Mouse (Mus musculus) testis, adult 2 months (tissue): ENCODE data around the gene Tmem132e. TPM values are rescaled to one million over a fixed set of nuclear protein-coding genes. Genes with fewer than 3 reads are reported as not detected.
A peak's percentile ranks its signal among the peaks of the same experiment; 100 is the strongest.

ENCODE experiments used
- H3K27ac ChIP-seq: fragments of 200-500 bp; 2 replicates; pipeline ENCODE4 v1.5.1; 2012; ENCODE audit warnings: low read depth, low read length; ENCODE audit not compliant: control insufficient read depth, insufficient read depth
- H3K27me3 ChIP-seq: fragments of 200-500 bp; 2 replicates; pipeline ENCODE4 v1.6.1; 2012; ENCODE audit warnings: mild to moderate bottlenecking, low read length, moderate library complexity; ENCODE audit not compliant: control insufficient read depth, insufficient read depth
- H3K36me3 ChIP-seq: fragments of 200-500 bp; 2 replicates; pipeline ENCODE4 v1.6.1; 2012; ENCODE audit warnings: mild to moderate bottlenecking, low read length; ENCODE audit not compliant: control insufficient read depth, insufficient read depth
- H3K4me1 ChIP-seq: fragments of 200-500 bp; 2 replicates; pipeline ENCODE4 v1.6.1; 2012; ENCODE audit warnings: low read length; ENCODE audit not compliant: control insufficient read depth, insufficient read depth
- H3K4me3 ChIP-seq: fragments of 200-500 bp; 2 replicates; pipeline ENCODE4 v1.5.1; 2012; ENCODE audit warnings: low read depth, mild to moderate bottlenecking, low read length, moderate library complexity, mixed read lengths; ENCODE audit not compliant: control insufficient read depth
- CTCF ChIP-seq: fragments of 200-500 bp; IDR thresholded peaks from 2 replicates; pipeline ENCODE4 v1.5.1; 2012; ENCODE audit warnings: low read depth, mild to moderate bottlenecking, inconsistent platforms, low read length, moderate library complexity; ENCODE audit not compliant: control insufficient read depth, insufficient read depth, insufficient replicate concordance
- POLR2A ChIP-seq: fragments of 200-500 bp; IDR thresholded peaks from 2 replicates; pipeline ENCODE4 v1.6.1; 2012; ENCODE audit warnings: low read depth, mild to moderate bottlenecking, inconsistent platforms, low read length, moderate library complexity; ENCODE audit not compliant: control insufficient read depth
- polyA plus RNA-seq: library from polyadenylated mRNA; depleted of rRNA; stranded (reverse); fragments of >200 nt; gene quantifications from 2 replicates; pipeline ENCODE4 v1.2.3, GENCODE M21; 2012; rRNA removed

The Tmem132e gene
- polyA plus RNA-seq = 0.53 and 0.54 TPM in 2 replicates

DNA sequence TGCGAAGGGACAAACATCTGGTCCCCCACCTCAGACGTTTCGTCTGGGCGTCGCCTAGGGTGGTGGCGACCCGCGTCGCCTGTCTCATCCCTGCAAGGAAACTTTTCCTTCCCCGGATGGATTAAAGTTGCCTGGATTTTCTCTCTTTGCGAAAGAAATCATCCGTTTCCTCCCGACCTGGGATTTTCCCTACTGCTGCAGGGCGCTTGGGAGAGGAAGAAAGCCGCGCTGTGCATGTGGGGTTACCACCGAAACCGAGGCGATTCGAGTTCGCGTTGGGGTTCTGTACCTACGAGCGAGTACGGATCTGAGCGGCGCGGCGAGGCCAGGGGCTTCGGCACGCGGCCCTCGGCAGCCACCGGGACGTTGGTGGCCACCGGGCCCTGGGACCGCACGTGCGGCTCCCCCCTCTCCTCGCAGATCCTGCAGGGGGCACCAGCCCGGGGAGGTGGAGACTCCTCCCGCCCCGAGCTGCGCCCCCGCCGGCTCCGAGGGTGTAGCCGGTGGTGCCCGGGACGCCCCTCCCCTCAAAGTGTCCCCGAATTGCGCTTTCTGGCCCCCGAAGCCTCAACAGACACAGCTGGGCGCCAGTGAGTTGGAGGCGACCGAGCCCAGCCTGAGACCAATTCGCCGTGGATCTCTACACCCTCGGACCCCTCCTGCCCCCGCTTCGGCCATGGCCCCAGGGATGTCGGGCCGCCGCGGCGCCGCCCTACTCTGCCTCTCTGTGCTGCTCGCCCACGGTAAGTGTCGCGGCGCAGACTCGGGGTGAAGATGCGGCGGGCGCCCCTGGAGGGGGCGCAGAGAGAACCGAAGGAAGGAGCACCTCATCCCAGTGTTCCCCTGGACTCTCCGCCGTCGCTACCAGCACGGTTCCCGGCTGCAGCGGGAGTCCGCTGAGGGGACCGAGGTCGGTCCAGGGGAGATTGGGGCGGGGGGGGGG, at the start of gene Tmem132e:
Tmem132e (plus strand) TSS at position 530 of the 943 bp plus-strand sequence.
- TF ChIP-seq CTCF = no peak
- TF ChIP-seq POLR2A = no peak
- Histone ChIP-seq H3K36me3 (no peaks in the 10 kb centered on the region), H3K4me1 (peaks cover 36% of the 10 kb centered on the region), H3K27me3 (peaks cover 5% of the 10 kb centered on the region; the same call in 1 of the 2 replicates), H3K4me3 (peak within 1 kb of the TSS; percentile 73), H3K27ac (no peak within 1 kb of the TSS)

DNA sequence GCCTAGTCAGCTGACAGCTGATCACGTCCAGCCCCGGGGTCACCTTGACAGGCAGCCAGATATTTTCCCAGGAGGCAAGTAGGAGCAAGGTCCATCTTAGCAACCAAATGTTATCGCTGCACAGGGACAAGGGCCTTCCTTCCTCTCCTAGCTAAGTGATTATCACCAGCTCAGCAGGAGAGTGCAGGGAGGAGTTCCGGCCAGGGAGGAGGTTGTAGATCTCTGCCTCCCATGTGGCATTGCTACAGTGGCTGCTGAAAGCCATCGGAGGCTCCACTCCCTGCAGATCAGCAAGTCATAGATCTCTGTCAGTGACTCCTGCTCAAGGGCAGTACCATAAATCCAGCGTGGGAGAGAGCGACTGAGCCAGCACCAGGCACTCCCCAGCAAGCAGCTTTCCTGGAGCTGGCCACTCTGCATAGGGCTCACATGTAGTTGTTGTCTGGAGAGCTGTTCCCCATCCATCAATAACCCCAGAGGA, 48.7 kb upstream of the Tmem132e start:
- Histone ChIP-seq H3K27ac (no peak overlapping the region), H3K4me3 (no peak overlapping the region), H3K4me1 (no peaks in the 10 kb centered on the region), H3K27me3 (no peaks in the 10 kb centered on the region), H3K36me3 (no peaks in the 10 kb centered on the region)
- TF ChIP-seq CTCF = no peak
- no peak for TF ChIP-seq POLR2A

DNA sequence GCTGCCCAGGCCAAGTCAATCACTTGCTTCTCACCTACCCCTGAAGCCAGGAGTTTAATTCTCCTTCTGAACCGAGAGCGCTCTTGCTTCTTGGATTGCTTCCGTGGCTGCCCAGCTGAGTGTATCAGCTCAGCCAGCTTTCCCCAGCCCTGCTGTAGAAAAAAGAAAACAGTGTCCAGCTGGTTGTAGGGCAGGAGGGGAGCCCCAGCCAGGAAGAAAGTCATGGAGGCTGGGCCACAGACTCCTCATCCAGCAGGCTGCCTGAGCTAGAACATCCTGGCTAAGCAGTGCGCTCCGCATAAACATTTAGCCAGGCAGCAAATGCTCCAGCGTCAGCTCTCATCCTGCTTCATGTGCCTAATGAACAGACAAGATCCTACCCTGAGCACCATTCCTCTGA, 48.3 kb upstream of the Tmem132e start:
- no peak overlapping the region; the same call in none of the 2 replicates for H3K27ac ChIP-seq
- H3K4me3 ChIP-seq = no peak overlapping the region
- H3K4me1 ChIP-seq = no peaks in the 10 kb centered on the region
- no peaks in the 10 kb centered on the region for H3K36me3 ChIP-seq
- H3K27me3 ChIP-seq = no peaks in the 10 kb centered on the region
- TF ChIP-seq POLR2A = no peak
- TF ChIP-seq CTCF = no peak

DNA sequence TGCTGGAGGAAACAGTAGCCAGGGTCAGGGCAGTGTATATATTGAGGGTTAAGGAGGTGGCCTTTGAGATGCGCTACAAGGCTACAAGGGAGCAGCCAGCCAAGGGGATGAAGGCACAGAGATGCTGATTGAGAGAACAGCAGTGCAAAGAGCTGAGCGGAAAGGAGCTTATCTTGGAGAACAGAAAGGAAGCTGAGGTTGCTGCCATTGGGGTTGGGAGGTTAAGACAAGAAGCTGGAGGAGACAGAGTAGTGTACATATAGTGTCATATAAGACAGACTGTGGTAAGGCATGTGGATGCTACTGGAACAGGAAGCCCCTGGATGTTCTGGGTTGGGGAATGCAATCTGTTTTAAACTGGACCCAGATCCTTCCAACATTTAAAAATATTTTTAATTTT, 47.8 kb upstream of the Tmem132e start:
- no peak overlapping the region; the same call in 1 of the 2 replicates for H3K27ac ChIP-seq
- no peaks in the 10 kb centered on the region for H3K4me1 ChIP-seq
- TF ChIP-seq POLR2A = no peak
- no peak for TF ChIP-seq CTCF

DNA sequence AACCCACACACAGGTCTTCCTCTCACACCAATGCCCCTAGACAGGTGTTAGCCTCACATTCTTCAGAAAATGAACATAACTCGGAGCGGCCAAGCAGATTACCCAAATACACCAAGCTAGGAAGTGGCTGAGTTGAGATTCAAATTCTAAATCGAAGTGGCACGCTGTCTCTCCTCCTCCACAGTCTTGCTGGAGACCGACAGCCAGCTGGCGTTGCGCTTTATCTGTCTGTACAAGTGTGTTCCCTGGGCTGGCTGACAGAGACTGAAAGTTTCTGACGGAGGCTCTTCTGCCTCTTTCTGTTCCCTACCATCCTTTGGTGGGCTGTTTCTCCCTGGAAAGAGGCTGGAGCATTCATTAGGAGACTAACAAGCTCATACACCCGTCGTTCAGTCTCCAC, 37.7 kb upstream of the Tmem132e start:
- Histone ChIP-seq H3K36me3 (no peaks in the 10 kb centered on the region), H3K27me3 (no peaks in the 10 kb centered on the region), H3K27ac (no peak overlapping the region), H3K4me1 (no peaks in the 10 kb centered on the region), H3K4me3 (no peak overlapping the region)
- TF ChIP-seq CTCF (no peak), POLR2A (no peak)

More for the DNA sequence above, 47.8 kb upstream of the Tmem132e start:
- Histone ChIP-seq H3K27me3 (no peaks in the 10 kb centered on the region), H3K4me3 (no peak overlapping the region), H3K36me3 (no peaks in the 10 kb centered on the region)

DNA sequence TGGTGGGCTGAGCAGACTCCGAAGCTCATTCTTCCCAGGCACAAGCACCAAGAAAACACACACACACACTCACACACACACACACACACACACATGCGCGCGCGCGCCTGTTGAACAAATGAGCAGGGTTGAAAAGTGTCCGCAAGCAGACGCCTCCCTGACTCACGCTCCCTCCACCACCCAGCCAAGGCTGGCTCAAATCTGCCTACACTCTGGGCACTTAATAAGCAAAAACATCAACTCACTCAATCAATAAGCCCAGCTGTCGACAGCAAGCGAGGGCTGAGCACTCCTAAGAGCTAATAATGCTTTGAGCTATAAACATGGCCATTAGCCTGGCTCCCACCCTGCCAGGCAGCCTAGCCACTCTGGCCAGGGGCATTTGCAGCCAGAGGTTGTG, 18.5 kb upstream of the Tmem132e start:
- Histone ChIP-seq H3K36me3 (no peaks in the 10 kb centered on the region), H3K27me3 (no peaks in the 10 kb centered on the region), H3K4me3 (no peak overlapping the region), H3K4me1 (no peaks in the 10 kb centered on the region), H3K27ac (no peak overlapping the region)
- TF ChIP-seq POLR2A (no peak), CTCF (no peak)

DNA sequence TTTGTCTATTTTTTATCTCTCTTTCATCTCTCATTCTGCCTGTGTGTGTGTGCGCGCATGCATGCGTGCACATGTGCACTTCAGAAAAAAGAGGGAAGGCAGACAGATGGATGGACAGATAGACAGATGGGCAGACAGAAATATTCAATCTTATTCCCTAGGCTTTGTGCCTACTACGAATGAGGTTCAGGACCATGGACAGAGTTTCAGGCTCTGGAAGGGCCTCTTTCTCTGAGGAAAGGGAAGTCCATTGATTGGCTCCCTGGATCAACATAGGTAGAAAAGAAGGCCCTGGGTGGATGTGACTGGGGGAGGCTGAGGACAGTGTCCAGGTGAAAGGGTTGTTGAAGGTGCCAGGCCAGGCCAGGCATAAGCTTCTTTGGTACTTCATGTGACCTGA, 17.1 kb upstream of the Tmem132e start:
- no peak for TF ChIP-seq CTCF
- no peaks in the 10 kb centered on the region for H3K27me3 ChIP-seq
- no peaks in the 10 kb centered on the region for H3K4me1 ChIP-seq
- H3K4me3 ChIP-seq = no peak overlapping the region
- no peak overlapping the region for H3K27ac ChIP-seq
- no peaks in the 10 kb centered on the region for H3K36me3 ChIP-seq

DNA sequence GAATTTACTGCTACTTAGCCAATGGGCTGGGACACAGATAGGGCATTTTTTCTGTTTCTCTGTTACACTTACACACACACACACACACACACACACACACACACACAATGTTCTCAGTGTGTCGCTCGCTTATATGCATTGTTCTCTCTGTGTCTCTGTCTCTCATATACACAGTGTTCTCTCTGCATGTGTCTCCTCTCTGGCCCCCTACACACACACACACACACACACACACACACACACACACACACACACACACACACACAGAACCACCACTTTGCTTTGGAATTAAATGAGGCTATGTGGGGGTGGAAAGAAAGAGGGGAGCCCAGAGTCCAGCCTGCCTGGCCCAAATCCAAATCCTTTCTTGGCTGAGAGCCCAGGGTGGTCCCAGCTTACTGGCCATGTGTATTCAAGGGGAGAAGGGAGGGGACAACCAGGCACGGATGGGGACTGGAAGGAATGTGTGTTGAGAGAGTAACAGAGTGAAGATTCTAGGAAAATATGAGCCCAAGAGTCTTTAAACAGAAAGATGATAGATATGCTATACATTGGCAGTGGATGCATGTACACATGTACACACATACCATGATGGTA, 8.0 kb upstream of the Tmem132e start:
- no peak overlapping the region for H3K4me3 ChIP-seq
- H3K4me1 ChIP-seq = no peaks in the 10 kb centered on the region
- H3K36me3 ChIP-seq = no peaks in the 10 kb centered on the region
- no peak for TF ChIP-seq POLR2A
- no peak for TF ChIP-seq CTCF
- H3K27me3 ChIP-seq = no peaks in the 10 kb centered on the region
- no peak overlapping the region for H3K27ac ChIP-seq
